Mouse (Mus musculus): ENCODE measurements around the gene Slc8a1.

DNA sequence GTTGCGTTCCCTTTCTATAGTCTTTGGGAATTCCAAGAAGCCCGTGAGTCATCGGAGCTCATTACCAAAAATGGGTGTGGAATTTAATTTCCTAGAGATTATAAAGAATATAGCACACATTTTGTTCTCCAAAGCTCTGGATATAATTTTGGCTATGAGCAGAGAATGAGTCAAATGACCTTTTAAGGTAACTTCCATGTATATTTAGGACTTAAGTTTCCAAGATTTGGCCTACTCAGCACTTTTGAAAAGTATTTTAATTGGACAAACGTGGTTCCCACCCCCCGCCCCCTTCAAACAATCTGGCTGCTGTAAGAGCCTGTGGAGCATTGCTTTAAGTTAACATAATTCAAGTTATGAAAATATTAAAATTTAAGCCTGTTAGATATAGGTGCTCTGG is 151.4 kb downstream of the Slc8a1 start:
- TF ChIP-seq CTCF (IDR thresholded peaks at IDR 0.05; ENCODE audit: low read depth, low read length) (no peak), POLR2A (IDR thresholded peaks at IDR 0.05; ENCODE audit: extremely low read depth, insufficient read depth, low read length) (no peak)
